Mouse (Mus musculus) bone marrow macrophage, adult 2 months (primary cell): Measurements from ENCODE around the gene Bach2.

Source experiments
- CTCF ChIP-seq: IDR thresholded peaks from 2 replicates; pipeline ENCODE4 v1.5.1; 2012; ENCODE audit warnings: low read depth, mild to moderate bottlenecking, low read length, moderate library complexity
- POLR2A ChIP-seq: IDR thresholded peaks from 2 replicates; pipeline ENCODE4 v1.6.1; 2012; ENCODE audit warnings: mild to moderate bottlenecking, low read depth, low read length, borderline replicate concordance

DNA sequence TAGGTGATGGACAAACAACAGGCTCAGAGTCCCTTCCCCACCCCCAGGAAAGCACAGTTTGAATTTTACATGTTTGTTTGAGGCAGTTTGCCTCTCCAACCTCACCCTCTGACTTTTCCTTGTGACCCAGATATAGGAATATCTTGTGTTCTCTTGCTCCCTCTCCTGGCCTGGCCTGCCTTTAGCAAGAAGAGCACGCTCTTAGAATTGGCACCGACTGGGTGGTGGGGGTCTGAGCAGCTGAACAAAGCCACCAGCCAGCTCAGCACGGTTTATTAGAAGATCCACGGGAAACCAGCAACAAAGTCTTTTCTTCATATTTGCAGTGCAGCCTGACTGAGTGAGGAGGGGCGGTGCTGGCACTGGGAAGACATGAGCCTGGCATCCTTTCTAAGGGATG, 299.5 kb downstream of the Bach2 start:
- no peak for TF ChIP-seq POLR2A
- TF ChIP-seq CTCF = no peak
